Mouse (Mus musculus) liver, embryonic 12.5 days (tissue): ENCODE measurements around the gene Pcbp2. TPM values are rescaled to one million over a fixed set of nuclear protein-coding genes. Genes with fewer than 3 reads are reported as not detected.

Experiments used
- ATAC-seq: fragments of 200-750 bp; cut with Nextera tagmentation; 2 replicates; pipeline ENCODE4 v1.8.0; 2017; ENCODE audit warnings: moderate number of reproducible peaks, mild to moderate bottlenecking, moderate library complexity
- H3K27ac ChIP-seq: fragments of 300-500 bp; sonication (generic); 2 replicates; pipeline ENCODE4 v1.5.1; 2016; ENCODE audit warnings: mild to moderate bottlenecking
- H3K27me3 ChIP-seq: fragments of 300-500 bp; sonication (generic); replicated peaks from 2 replicates; pipeline ENCODE4 v1.6.1; 2016; ENCODE audit warnings: mild to moderate bottlenecking, moderate library complexity
- H3K36me3 ChIP-seq: fragments of 300-500 bp; sonication (generic); 2 replicates; pipeline ENCODE4 v1.6.1; 2016; ENCODE audit warnings: mild to moderate bottlenecking, moderate library complexity
- H3K4me1 ChIP-seq: fragments of 300-500 bp; sonication (generic); 2 replicates; pipeline ENCODE4 v1.6.1; 2016
- H3K4me2 ChIP-seq: fragments of 300-500 bp; sonication (generic); 2 replicates; pipeline ENCODE4 v1.6.1; 2016; ENCODE audit warnings: mild to moderate bottlenecking, moderate library complexity
- H3K4me3 ChIP-seq: fragments of 300-500 bp; sonication (generic); 2 replicates; pipeline ENCODE4 v1.5.1; 2016; ENCODE audit warnings: mild to moderate bottlenecking, moderate library complexity
- H3K9ac ChIP-seq: fragments of 300-500 bp; sonication (generic); 2 replicates; pipeline ENCODE4 v1.6.1; 2016; ENCODE audit warnings: mild to moderate bottlenecking, moderate library complexity
- H3K9me3 ChIP-seq: fragments of 300-500 bp; sonication (generic); replicated peaks from 2 replicates; pipeline ENCODE4 v1.6.1; 2016; ENCODE audit warnings: mild to moderate bottlenecking, moderate library complexity
- WGBS: fragments of 180-500 bp; shearing (Covaris S2); methylation state at CpG from one replicate; pipeline ENCODE4 v1.1.7; 2016; ENCODE audit not compliant: insufficient replicate concordance; 5-methylcytosine and 5-hydroxymethylcytosine counted together
- polyA plus RNA-seq: library from polyadenylated mRNA; unstranded; fragments of >200 nt; fragmentation: Nextera tagmentation; extraction: Ambion mirVana; gene quantifications from 2 replicates; pipeline ENCODE4 v1.2.1, GENCODE M21; 2016

Gene Pcbp2
- polyA plus RNA-seq, 1 experiment from 2014 or later, result 104 TPM

DNA sequence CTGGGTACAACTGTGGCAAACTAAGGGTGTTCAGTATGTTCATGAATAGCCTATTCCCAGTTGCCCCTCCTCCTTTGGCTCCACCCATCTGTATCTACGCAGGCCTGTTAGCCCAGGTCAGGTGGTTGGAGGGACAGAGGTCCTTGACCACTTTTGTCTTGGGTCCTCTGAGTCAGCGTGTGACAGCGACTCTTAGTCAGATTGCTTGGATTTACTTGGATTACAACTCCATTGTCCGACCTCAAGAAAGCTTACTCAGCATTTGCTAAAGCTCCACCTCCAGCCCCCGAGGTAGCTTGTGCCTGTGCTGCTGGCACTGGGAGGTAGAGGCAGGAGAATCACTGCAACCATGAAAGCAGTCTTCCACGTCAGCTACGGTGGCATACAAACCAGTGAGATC lies 19.4 kb upstream of the Pcbp2 start:
- no peak overlapping the region for H3K4me3 ChIP-seq
- H3K36me3 ChIP-seq, result no peaks in the 10 kb centered on the region
- peaks cover 32% of the 10 kb centered on the region for H3K4me1 ChIP-seq
- no peak for ATAC-seq
- no peak overlapping the region for H3K9ac ChIP-seq
- H3K9me3 ChIP-seq, result no peaks in the 10 kb centered on the region
- H3K27me3 ChIP-seq, result no peaks in the 10 kb centered on the region
- H3K4me2 ChIP-seq, result peak overlapping the region; percentile 27; the same call in 1 of the 2 replicates
- WGBS, result 33% methylated on average over 7 of the region's 7 CpGs
- H3K27ac ChIP-seq, result no peak overlapping the region

DNA sequence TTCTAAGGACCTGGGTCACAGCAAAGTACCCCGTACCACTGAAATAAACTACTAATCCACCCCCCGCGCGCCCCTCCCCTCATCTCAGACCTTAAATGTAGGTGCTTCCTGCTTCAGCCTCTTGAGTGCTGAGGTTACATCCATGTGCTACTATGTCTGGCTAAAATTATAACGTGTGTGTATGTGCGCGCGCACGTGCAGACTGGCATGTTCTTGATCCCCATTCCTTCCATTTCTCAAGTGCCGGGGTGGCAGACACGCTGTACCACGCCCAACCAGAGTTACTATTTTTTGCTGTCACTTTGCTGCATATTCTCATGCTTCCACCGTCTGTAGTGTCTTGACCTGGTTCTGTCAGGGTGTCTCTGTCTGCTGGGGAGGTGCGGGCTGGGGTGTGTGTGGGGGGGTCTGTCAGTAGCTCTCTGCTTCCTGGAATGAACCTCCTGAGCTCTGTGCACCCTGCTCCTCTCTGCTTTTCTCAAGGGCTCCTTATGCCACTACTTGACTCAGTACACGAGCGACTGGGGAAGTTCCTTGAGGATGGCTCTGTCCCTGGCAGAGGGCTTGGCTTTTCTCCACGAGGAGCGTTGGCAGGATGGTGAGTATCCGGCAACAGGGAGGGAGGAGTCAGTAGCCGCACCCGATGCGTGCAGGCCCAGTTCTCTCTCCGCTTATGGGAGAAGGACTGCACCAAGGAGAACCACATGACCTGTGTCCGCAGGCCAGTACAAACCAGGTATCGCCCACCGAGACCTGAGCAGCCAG lies 18.5 kb upstream of the Pcbp2 start:
- Histone ChIP-seq H3K4me1 (peaks cover 26% of the 10 kb centered on the region), H3K36me3 (no peaks in the 10 kb centered on the region), H3K9me3 (no peaks in the 10 kb centered on the region), H3K4me3 (no peak overlapping the region), H3K4me2 (no peak overlapping the region), H3K27ac (no peak overlapping the region), H3K9ac (no peak overlapping the region), H3K27me3 (no peaks in the 10 kb centered on the region)
- WGBS, result 74% methylated on average over 26 of the region's 26 CpGs
- ATAC-seq, result no peak

- H3K9me3 ChIP-seq, result no peaks in the 10 kb centered on the region
- H3K4me2 ChIP-seq, result no peak overlapping the region
- H3K9ac ChIP-seq, result no peak overlapping the region
- peaks cover 59% of the 10 kb centered on the region for H3K4me1 ChIP-seq
- H3K36me3 ChIP-seq, result no peaks in the 10 kb centered on the region
- H3K4me3 ChIP-seq, result no peak overlapping the region
- ATAC-seq, result no peak
- WGBS, result 46% methylated on average over 6 of the region's 6 CpGs
- H3K27me3 ChIP-seq, result no peaks in the 10 kb centered on the region
- no peak overlapping the region for H3K27ac ChIP-seq
Measured at GRCm38 (mm10) chr15:102455993-102456392, 14.3 kb upstream of the Pcbp2 start.

- H3K9me3 ChIP-seq, result no peaks in the 10 kb centered on the region
- ATAC-seq, result no peak
- 28% methylated on average over 5 of the region's 5 CpGs for WGBS
- H3K4me2 ChIP-seq, result peak overlapping the region; percentile 85
- peaks cover 59% of the 10 kb centered on the region for H3K4me1 ChIP-seq
- peak overlapping the region; percentile 91 for H3K27ac ChIP-seq
- peaks cover 12% of the 10 kb centered on the region for H3K36me3 ChIP-seq
- peak overlapping the region; percentile 37; the same call in 1 of the 2 replicates for H3K9ac ChIP-seq
- H3K4me3 ChIP-seq, result peak overlapping the region; percentile 63
- H3K27me3 ChIP-seq, result no peaks in the 10 kb centered on the region
Measured at GRCm38 (mm10) chr15:102458050-102458736, 12.1 kb upstream of the Pcbp2 start.

GRCm38 (mm10) chr15:102458904-102459317 lies 11.4 kb upstream of the Pcbp2 start, which contains the start of gene Prr13:
Gene Prr13, plus strand, starts transcription at chr15:102459028.
- ATAC-seq, result peak; percentile 78
- Histone ChIP-seq H3K4me2 (peak within 1 kb of the TSS; percentile 85), H3K9ac (peak within 1 kb of the TSS; percentile 74), H3K4me3 (peak within 1 kb of the TSS; percentile 63), H3K27me3 (no peaks in the 10 kb centered on the region), H3K27ac (peak within 1 kb of the TSS; percentile 91), H3K9me3 (no peaks in the 10 kb centered on the region), H3K36me3 (peaks cover 17% of the 10 kb centered on the region), H3K4me1 (peaks cover 59% of the 10 kb centered on the region)
- 0% methylated on average over 19 of the region's 19 CpGs for WGBS

DNA sequence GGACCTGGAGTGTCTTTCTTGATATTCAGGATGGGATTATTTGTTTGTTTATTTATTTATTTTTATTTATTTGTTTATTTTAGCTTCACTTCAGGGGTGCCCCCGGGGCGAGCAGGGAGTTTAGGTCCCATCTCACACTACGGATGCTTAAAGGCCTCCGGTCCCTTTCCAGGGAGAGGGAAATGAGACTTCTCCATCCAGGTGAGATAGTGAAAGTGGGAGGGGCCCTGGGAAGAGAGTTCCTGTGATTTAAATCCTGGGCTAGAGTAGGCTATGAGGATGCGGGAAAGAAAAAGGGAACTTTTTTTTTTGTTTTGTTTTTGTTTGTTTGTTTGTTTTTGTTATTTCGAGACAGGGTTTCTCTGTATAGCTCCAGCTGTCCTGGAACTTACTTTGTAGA lies 11.0 kb upstream of the Pcbp2 start:
- no peaks in the 10 kb centered on the region for H3K27me3 ChIP-seq
- H3K4me2 ChIP-seq, result peak overlapping the region; percentile 85
- peak overlapping the region; percentile 91 for H3K27ac ChIP-seq
- H3K4me3 ChIP-seq, result peak overlapping the region; percentile 63
- ATAC-seq, result peak; percentile 0; the same call in 1 of the 2 replicates
- no peaks in the 10 kb centered on the region for H3K9me3 ChIP-seq
- H3K36me3 ChIP-seq, result peaks cover 17% of the 10 kb centered on the region
- WGBS, result 13% methylated on average over 6 of the region's 6 CpGs
- peak overlapping the region; percentile 74 for H3K9ac ChIP-seq
- peaks cover 59% of the 10 kb centered on the region for H3K4me1 ChIP-seq

- Histone ChIP-seq H3K4me1 (peaks cover 59% of the 10 kb centered on the region), H3K27me3 (no peaks in the 10 kb centered on the region), H3K9me3 (no peaks in the 10 kb centered on the region), H3K36me3 (peaks cover 17% of the 10 kb centered on the region), H3K4me2 (peak overlapping the region; percentile 85), H3K9ac (peak overlapping the region; percentile 74), H3K27ac (peak overlapping the region; percentile 91), H3K4me3 (peak overlapping the region; percentile 63)
- ATAC-seq, result peak; percentile 79
- 9% methylated on average over 5 of the region's 5 CpGs for WGBS
Measured at GRCm38 (mm10) chr15:102459847-102460246, 10.5 kb upstream of the Pcbp2 start.

DNA sequence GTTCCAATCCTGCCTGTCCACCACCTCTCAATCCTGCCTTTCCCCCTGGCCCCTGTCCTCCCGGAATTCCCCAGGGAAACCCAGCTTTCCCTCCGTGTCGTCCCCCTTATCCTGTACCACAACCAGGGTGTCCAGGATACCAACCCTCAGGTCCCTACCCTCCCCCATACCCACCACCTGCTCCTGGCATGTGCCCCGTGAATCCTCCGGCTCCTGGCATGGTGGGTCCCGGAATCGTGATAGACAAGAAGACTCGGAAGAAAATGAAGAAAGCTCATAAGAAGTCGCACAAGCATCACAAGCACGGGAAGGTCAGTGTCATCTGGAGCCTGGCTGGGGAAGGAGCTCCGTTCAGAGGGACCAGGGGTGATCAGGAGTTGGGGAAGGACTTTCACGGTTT lies 9.9 kb upstream of the Pcbp2 start:
- no peaks in the 10 kb centered on the region for H3K9me3 ChIP-seq
- H3K27ac ChIP-seq, result peak overlapping the region; percentile 91
- no peak for ATAC-seq
- H3K4me1 ChIP-seq, result peaks cover 59% of the 10 kb centered on the region
- H3K27me3 ChIP-seq, result no peaks in the 10 kb centered on the region
- 68% methylated on average over 12 of the region's 12 CpGs for WGBS
- H3K36me3 ChIP-seq, result peaks cover 17% of the 10 kb centered on the region
- peak overlapping the region; percentile 74 for H3K9ac ChIP-seq
- H3K4me3 ChIP-seq, result peak overlapping the region; percentile 63
- peak overlapping the region; percentile 85 for H3K4me2 ChIP-seq

DNA sequence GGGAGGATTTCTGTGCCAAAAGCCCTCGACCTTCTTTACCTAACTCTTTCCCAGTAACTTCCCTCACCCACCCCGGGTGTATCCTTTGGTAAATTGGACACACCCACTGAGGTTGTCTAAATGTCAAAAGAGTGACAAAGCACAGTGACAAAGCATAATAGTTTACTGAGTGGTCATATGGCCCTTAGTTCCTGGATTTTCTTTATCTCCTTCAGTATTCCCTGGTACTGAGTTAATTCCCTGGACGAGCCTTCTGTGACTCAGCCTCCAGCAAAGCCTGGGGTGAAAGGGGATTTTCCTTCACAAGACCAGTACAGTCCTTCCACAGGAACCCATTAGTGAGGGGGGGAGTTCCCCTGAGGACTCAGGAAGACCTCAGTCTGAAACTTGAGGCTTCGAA lies 9.4 kb upstream of the Pcbp2 start:
- Histone ChIP-seq H3K9ac (peak overlapping the region; percentile 74), H3K4me3 (peak overlapping the region; percentile 63), H3K4me1 (peaks cover 57% of the 10 kb centered on the region), H3K27ac (peak overlapping the region; percentile 91), H3K9me3 (no peaks in the 10 kb centered on the region), H3K4me2 (peak overlapping the region; percentile 85), H3K36me3 (peaks cover 23% of the 10 kb centered on the region), H3K27me3 (no peaks in the 10 kb centered on the region)
- peak; percentile 54 for ATAC-seq
- WGBS, result 20% methylated on average over 4 of the region's 4 CpGs

DNA sequence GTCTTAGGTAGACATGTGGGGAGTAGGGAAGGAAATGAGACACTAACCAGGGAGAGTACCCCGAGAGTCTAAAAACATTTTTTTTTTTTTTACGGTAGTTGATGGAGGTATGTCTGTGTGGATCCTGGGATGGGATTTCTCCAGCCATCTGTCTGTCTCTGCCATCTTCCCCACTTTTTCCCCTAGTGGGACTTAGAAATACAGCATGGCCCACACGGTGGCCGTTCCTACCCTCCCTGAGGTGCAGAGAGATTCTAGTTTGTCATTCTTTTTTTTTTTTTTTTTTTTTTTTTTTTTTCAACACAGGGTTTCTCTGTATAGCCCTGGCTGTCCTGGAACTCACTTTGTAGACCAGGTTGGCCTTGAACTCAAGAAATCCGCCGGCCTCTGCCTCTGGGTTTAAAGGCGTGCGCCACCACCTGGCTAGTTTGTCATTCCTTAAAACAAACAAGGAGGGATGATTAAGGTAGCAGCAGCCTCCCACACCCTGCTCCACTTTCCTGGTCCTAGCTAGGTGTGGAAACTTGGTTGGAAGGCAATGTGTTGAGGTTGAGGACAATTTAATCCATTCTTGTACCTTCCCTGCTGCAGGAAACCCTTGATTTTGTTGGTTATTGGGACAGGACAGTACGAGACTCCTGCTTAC lies 8.8 kb upstream of the Pcbp2 start:
- H3K36me3 ChIP-seq, result peaks cover 23% of the 10 kb centered on the region
- H3K4me1 ChIP-seq, result peaks cover 55% of the 10 kb centered on the region
- peak overlapping the region; percentile 74 for H3K9ac ChIP-seq
- peak overlapping the region; percentile 63 for H3K4me3 ChIP-seq
- no peaks in the 10 kb centered on the region for H3K27me3 ChIP-seq
- H3K9me3 ChIP-seq, result no peaks in the 10 kb centered on the region
- 75% methylated on average over 9 of the region's 9 CpGs for whole genome bisulfite sequencing
- peak overlapping the region; percentile 85 for H3K4me2 ChIP-seq
- peak overlapping the region; percentile 91 for H3K27ac ChIP-seq
- no peak for ATAC-seq

GRCm38 (mm10) chr15:102463666-102464065 lies 6.7 kb upstream of the Pcbp2 start:
- H3K36me3 ChIP-seq, result peaks cover 38% of the 10 kb centered on the region
- no peak overlapping the region for H3K4me2 ChIP-seq
- H3K4me3 ChIP-seq, result no peak overlapping the region
- no peaks in the 10 kb centered on the region for H3K27me3 ChIP-seq
- peaks cover 37% of the 10 kb centered on the region for H3K4me1 ChIP-seq
- H3K9ac ChIP-seq, result no peak overlapping the region
- H3K27ac ChIP-seq, result no peak overlapping the region
- no peak for ATAC-seq
- H3K9me3 ChIP-seq, result peaks cover 3% of the 10 kb centered on the region; the same call in 1 of the 2 replicates
